Mouse (Mus musculus): Measurements from ENCODE around the gene Rimbp2. TPM values are rescaled to one million over a fixed set of nuclear protein-coding genes. Genes with fewer than 3 reads are reported as not detected.

Gene Rimbp2
- polyA plus RNA-seq, 1 experiment = 116 TPM

DNA sequence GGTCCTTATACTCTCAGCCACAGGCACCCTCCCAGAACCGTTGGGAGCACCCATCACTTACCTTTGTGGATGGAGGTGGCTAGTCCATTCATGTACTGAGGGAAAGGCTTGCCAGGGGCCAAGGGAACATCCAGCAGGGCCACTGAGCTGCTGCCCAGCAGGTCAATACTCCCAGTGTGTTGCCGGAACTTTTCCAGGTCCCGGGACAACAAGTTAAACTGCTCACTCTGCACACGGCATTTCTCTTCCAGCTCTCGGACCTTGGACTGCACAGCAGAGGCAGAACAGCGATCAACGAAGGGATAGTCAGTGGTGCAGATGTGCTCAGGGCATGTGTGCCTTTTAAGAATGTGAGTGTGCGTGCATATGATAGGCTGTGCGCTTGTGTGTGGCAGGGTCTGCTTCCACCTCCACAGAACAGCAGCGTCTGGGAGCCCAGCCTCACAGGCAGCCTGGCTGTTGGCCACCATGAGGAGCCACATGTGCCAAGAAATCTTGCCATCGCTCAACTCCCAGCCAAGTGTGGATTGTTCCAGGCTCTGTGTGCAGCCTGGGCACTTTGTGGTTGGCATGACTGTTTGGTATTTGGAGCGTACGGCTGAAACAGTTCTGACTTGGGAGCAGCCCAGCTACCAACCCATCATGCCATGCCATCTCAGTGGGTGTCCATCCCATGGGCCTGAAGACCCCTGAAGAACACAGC, 146.8 kb downstream of the Rimbp2 start:
- TF ChIP-seq CTCF (IDR thresholded peaks at IDR 0.05; ENCODE audit: extremely low read depth, insufficient read depth, low read length) = no peak
- TF ChIP-seq POLR2A (IDR thresholded peaks at IDR 0.05; ENCODE audit: extremely low read depth, insufficient read depth, low read length) = no peak
- Histone ChIP-seq H3K4me1 (ENCODE audit: control insufficient read depth, insufficient read depth, low read length) (peaks cover 20% of the 10 kb centered on the region), H3K4me3 (ENCODE audit: insufficient read depth, low read length) (no peak overlapping the region), H3K27ac (ENCODE audit: insufficient read depth, low read length) (peak overlapping the region; percentile 4; the same call in 1 of the 2 replicates)

- TF ChIP-seq CTCF (IDR thresholded peaks at IDR 0.05; ENCODE audit: extremely low read depth, insufficient read depth, low read length) (no peak), POLR2A (IDR thresholded peaks at IDR 0.05; ENCODE audit: extremely low read depth, insufficient read depth, low read length) (no peak)
- Histone ChIP-seq H3K27ac (ENCODE audit: insufficient read depth, low read length) (no peak overlapping the region), H3K4me3 (ENCODE audit: insufficient read depth, low read length) (no peak overlapping the region), H3K4me1 (ENCODE audit: control insufficient read depth, insufficient read depth, low read length) (peaks cover 18% of the 10 kb centered on the region)
Measured at GRCm38 (mm10) chr5:128805092-128805491, 148.2 kb downstream of the Rimbp2 start.

GRCm38 (mm10) chr5:128800592-128800991, 152.7 kb downstream of the Rimbp2 start:
- TF ChIP-seq POLR2A (IDR thresholded peaks at IDR 0.05; ENCODE audit: extremely low read depth, insufficient read depth, low read length) (no peak), CTCF (IDR thresholded peaks at IDR 0.05; ENCODE audit: extremely low read depth, insufficient read depth, low read length) (no peak)
- no peak overlapping the region for H3K4me3 ChIP-seq (ENCODE audit: insufficient read depth, low read length)

GRCm38 (mm10) chr5:128781621-128782020, 171.7 kb downstream of the Rimbp2 start:
- Histone ChIP-seq H3K4me3 (ENCODE audit: insufficient read depth, low read length) (no peak overlapping the region), H3K4me1 (ENCODE audit: control insufficient read depth, insufficient read depth, low read length) (no peaks in the 10 kb centered on the region), H3K27ac (ENCODE audit: insufficient read depth, low read length) (no peak overlapping the region)
- TF ChIP-seq POLR2A (IDR thresholded peaks at IDR 0.05; ENCODE audit: extremely low read depth, insufficient read depth, low read length) (no peak), CTCF (IDR thresholded peaks at IDR 0.05; ENCODE audit: extremely low read depth, insufficient read depth, low read length) (no peak)

More at GRCm38 (mm10) chr5:128800592-128800991, 152.7 kb downstream of the Rimbp2 start:
- Histone ChIP-seq H3K4me1 (ENCODE audit: control insufficient read depth, insufficient read depth, low read length) (peaks cover 2% of the 10 kb centered on the region), H3K27ac (ENCODE audit: insufficient read depth, low read length) (no peak overlapping the region)

- TF ChIP-seq CTCF (IDR thresholded peaks at IDR 0.05; ENCODE audit: extremely low read depth, insufficient read depth, low read length) (peak; percentile 31; the same call in 1 of the 2 replicates), POLR2A (IDR thresholded peaks at IDR 0.05; ENCODE audit: extremely low read depth, insufficient read depth, low read length) (no peak)
- no peak overlapping the region for H3K27ac ChIP-seq (ENCODE audit: insufficient read depth, low read length)
- H3K4me1 ChIP-seq (ENCODE audit: control insufficient read depth, insufficient read depth, low read length) = no peaks in the 10 kb centered on the region
- no peak overlapping the region for H3K4me3 ChIP-seq (ENCODE audit: insufficient read depth, low read length)
Measured at GRCm38 (mm10) chr5:128776386-128776785, 176.9 kb downstream of the Rimbp2 start.

DNA sequence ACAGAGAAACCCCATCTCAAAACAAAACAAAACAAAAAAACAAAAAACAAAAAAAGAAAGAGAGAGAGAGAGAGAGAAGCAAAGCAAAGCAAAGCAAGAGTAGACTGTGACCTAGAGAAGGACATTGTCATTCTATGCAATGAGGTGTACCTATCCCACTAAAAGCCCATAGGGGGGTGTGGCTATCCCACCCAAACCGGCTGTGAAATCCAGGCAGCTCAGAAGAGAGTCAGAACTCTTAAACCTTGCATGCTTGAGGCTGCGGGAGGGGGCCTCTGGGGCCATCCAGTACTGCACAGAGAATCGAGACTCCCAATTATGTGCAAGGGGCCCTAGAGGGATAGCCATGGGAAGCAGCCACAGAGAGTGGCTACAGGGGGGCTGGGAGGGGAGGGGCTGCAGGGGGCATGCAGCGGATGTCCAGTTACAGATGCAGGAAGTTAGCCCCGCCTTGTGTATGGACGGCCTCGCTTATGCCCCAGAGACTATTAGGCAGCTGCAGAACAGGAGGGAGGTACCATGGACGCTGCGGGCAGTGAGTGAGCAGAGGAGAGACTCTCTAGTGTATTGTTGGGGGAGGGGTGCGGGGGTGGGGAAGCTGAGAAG, 184.2 kb downstream of the Rimbp2 start:
- TF ChIP-seq POLR2A (IDR thresholded peaks at IDR 0.05; ENCODE audit: extremely low read depth, insufficient read depth, low read length) (no peak), CTCF (IDR thresholded peaks at IDR 0.05; ENCODE audit: extremely low read depth, insufficient read depth, low read length) (no peak)
- H3K4me3 ChIP-seq (ENCODE audit: insufficient read depth, low read length) = no peak overlapping the region
- H3K27ac ChIP-seq (ENCODE audit: insufficient read depth, low read length) = no peak overlapping the region
- H3K4me1 ChIP-seq (ENCODE audit: control insufficient read depth, insufficient read depth, low read length) = no peaks in the 10 kb centered on the region

DNA sequence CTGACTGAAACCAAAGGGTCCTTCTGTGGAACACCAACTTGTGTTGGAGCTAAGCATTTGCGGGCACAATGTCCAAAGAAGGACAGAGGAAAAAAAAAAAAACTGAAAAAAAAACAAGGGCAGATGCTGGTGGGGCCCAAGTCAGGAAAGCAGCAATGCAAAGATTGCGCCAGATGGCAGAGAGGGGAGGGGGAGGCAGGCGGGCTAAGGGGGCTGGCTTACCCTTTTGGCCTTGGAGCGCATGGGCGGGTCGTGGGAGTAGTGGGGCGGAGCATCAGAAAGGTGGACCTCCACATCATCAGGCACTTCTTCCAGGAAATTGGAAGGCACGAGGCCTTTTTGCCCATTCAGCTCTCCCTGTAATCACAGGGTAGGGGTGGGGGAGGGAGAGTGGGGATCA, 192.2 kb downstream of the Rimbp2 start:
- TF ChIP-seq CTCF (IDR thresholded peaks at IDR 0.05; ENCODE audit: extremely low read depth, insufficient read depth, low read length) = no peak
- no peak for TF ChIP-seq POLR2A (IDR thresholded peaks at IDR 0.05; ENCODE audit: extremely low read depth, insufficient read depth, low read length)
- Histone ChIP-seq H3K4me1 (ENCODE audit: control insufficient read depth, insufficient read depth, low read length) (no peaks in the 10 kb centered on the region), H3K27ac (ENCODE audit: insufficient read depth, low read length) (no peak overlapping the region)

DNA sequence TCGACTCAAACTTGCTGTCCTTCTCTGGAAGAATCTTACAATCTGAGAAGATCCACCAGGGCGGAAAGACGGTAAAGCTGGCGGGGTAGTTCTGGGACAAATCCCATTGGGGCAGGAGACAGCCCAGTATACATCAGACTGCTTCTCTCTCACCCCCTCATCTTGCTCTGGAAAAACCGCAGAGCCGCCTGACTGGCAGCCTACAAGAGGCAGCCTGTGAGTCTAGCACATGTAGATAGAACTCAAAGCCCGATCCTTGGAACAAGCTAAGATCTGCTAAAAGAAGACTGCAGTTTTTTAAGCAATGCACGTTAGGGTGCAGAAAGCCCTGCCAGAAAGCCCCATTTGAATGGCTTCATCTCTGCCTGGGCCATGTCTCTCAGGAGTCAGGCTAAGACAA, 207.0 kb downstream of the Rimbp2 start:
- no peak overlapping the region for H3K27ac ChIP-seq (ENCODE audit: insufficient read depth, low read length)
- TF ChIP-seq CTCF (IDR thresholded peaks at IDR 0.05; ENCODE audit: extremely low read depth, insufficient read depth, low read length) = no peak
- no peak for TF ChIP-seq POLR2A (IDR thresholded peaks at IDR 0.05; ENCODE audit: extremely low read depth, insufficient read depth, low read length)
- peaks cover 4% of the 10 kb centered on the region for H3K4me1 ChIP-seq (ENCODE audit: control insufficient read depth, insufficient read depth, low read length)
- H3K4me3 ChIP-seq (ENCODE audit: insufficient read depth, low read length) = no peak overlapping the region

More for the DNA sequence above, 192.2 kb downstream of the Rimbp2 start:
- H3K4me3 ChIP-seq (ENCODE audit: insufficient read depth, low read length) = no peak overlapping the region

GRCm38 (mm10) chr5:128745206-128745605, 208.1 kb downstream of the Rimbp2 start:
- Histone ChIP-seq H3K4me3 (ENCODE audit: insufficient read depth, low read length) (no peak overlapping the region), H3K4me1 (ENCODE audit: control insufficient read depth, insufficient read depth, low read length) (peaks cover 4% of the 10 kb centered on the region), H3K27ac (ENCODE audit: insufficient read depth, low read length) (no peak overlapping the region)
- TF ChIP-seq POLR2A (IDR thresholded peaks at IDR 0.05; ENCODE audit: extremely low read depth, insufficient read depth, low read length) = no peak
- TF ChIP-seq CTCF (IDR thresholded peaks at IDR 0.05; ENCODE audit: extremely low read depth, insufficient read depth, low read length) = no peak

GRCm38 (mm10) chr5:128744351-128744750, 208.9 kb downstream of the Rimbp2 start:
- H3K4me1 ChIP-seq (ENCODE audit: control insufficient read depth, insufficient read depth, low read length) = peaks cover 4% of the 10 kb centered on the region
- H3K4me3 ChIP-seq (ENCODE audit: insufficient read depth, low read length) = no peak overlapping the region
- H3K27ac ChIP-seq (ENCODE audit: insufficient read depth, low read length) = no peak overlapping the region
- TF ChIP-seq CTCF (IDR thresholded peaks at IDR 0.05; ENCODE audit: extremely low read depth, insufficient read depth, low read length) = no peak
